Mouse (Mus musculus) limb, embryonic 14.5 days (tissue): ENCODE results near the gene Ppp1cc. TPM values are rescaled to one million over a fixed set of nuclear protein-coding genes. Genes with fewer than 3 reads are reported as not detected.
"Not testable (repeated sequence)": the region's sequence is repeated elsewhere in the genome, so short reads cannot be mapped to it uniquely, and the experiment has no call there.

Experiments used
- ATAC-seq: fragments of 200-750 bp; cut with Nextera tagmentation; 2 replicates; pipeline ENCODE4 v1.8.0; 2017; ENCODE audit warnings: low read depth, moderate number of reproducible peaks, moderate TSS enrichment; ENCODE audit not compliant: low FRiP score
- DNase-seq: peaks from one replicate; pipeline ENCODE4 v3.0.0-alpha.2; 2015; ENCODE audit warnings: low spot score
- H3K27ac ChIP-seq: fragments of 300-500 bp; sonication (generic); replicated peaks from 2 replicates; pipeline ENCODE4 v1.5.1; 2014; ENCODE audit warnings: low read depth, mild to moderate bottlenecking, low read length, moderate library complexity, mixed read lengths
- H3K27me3 ChIP-seq: fragments of 300-500 bp; sonication (generic); 2 replicates; pipeline ENCODE4 v1.6.1; 2014; ENCODE audit warnings: low read length, mixed read lengths; ENCODE audit not compliant: control insufficient read depth, insufficient read depth
- H3K36me3 ChIP-seq: fragments of 300-500 bp; sonication (generic); 2 replicates; pipeline ENCODE4 v1.6.1; 2014; ENCODE audit warnings: mild to moderate bottlenecking, low read length, moderate library complexity, mixed read lengths; ENCODE audit not compliant: control insufficient read depth, insufficient read depth
- H3K4me1 ChIP-seq: fragments of 300-500 bp; sonication (generic); 2 replicates; pipeline ENCODE4 v1.6.1; 2014; ENCODE audit warnings: antibody characterized with exemption, low read length, mixed read lengths; ENCODE audit not compliant: control insufficient read depth, insufficient read depth
- H3K4me2 ChIP-seq: fragments of 300-500 bp; sonication (generic); replicated peaks from 2 replicates; pipeline ENCODE4 v1.6.1; 2014; ENCODE audit warnings: low read depth, mild to moderate bottlenecking, low read length, moderate library complexity; ENCODE audit not compliant: severe bottlenecking
- H3K4me3 ChIP-seq: fragments of 300-500 bp; sonication (generic); replicated peaks from 2 replicates; pipeline ENCODE4 v1.5.1; 2014; ENCODE audit warnings: low read length
- H3K9ac ChIP-seq: fragments of 300-500 bp; sonication (generic); 2 replicates; pipeline ENCODE4 v1.6.1; 2014; ENCODE audit warnings: mild to moderate bottlenecking, low read depth, low read length, moderate library complexity; ENCODE audit not compliant: severe bottlenecking
- H3K9me3 ChIP-seq: fragments of 300-500 bp; sonication (generic); 2 replicates; pipeline ENCODE4 v1.6.1; 2016; ENCODE audit warnings: low read length; ENCODE audit not compliant: control insufficient read depth
- POLR2A ChIP-seq: fragments of 200-500 bp; IDR thresholded peaks from 2 replicates; pipeline ENCODE4 v1.8.0; 2012; ENCODE audit warnings: inconsistent platforms, mild to moderate bottlenecking, moderate library complexity, borderline replicate concordance; ENCODE audit not compliant: insufficient read depth, insufficient read length; ENCODE audit errors: extremely low read depth
- WGBS: fragments of 180-500 bp; shearing (Covaris S2); extraction: QIAGEN DNeasy Blood & Tissue Kit; methylation state at CpG from one replicate; pipeline ENCODE4 v1.1.7; 2014; 5-methylcytosine and 5-hydroxymethylcytosine counted together
- polyA plus RNA-seq, 2 experiments: library from polyadenylated mRNA; depleted of rRNA in 1 of 2; stranded (reverse) in 1 of 2; unstranded in 1 of 2; fragments of >200 nt; fragmentation: Nextera tagmentation in 1 of 2; extraction: Ambion mirVana in 1 of 2; gene quantifications; 2 replicates each; pipeline versions ENCODE4 v1.2.1 to v1.2.3; 2012 to 2014

Ppp1cc gene
- polyA plus RNA-seq, 2 experiments = 234 to 275 TPM

GRCm38 (mm10) chr5:122175402-122175801 lies 17.3 kb downstream of the Ppp1cc start:
- Histone ChIP-seq H3K4me1 (no peaks in the 10 kb centered on the region), H3K27ac (no peak overlapping the region), H3K9me3 (no peaks in the 10 kb centered on the region), H3K4me3 (no peak overlapping the region), H3K9ac (no peak overlapping the region), H3K4me2 (no peak overlapping the region), H3K36me3 (peaks cover 63% of the 10 kb centered on the region), H3K27me3 (no peaks in the 10 kb centered on the region)
- 81% methylated on average over 2 of the region's 2 CpGs for WGBS
- DNase-seq = no peak
- TF ChIP-seq POLR2A = no peak
- ATAC-seq = no peak

GRCm38 (mm10) chr5:122175961-122176360 lies 17.9 kb downstream of the Ppp1cc start:
- Histone ChIP-seq H3K4me1 (no peaks in the 10 kb centered on the region), H3K36me3 (peaks cover 57% of the 10 kb centered on the region), H3K27ac (no peak overlapping the region), H3K9me3 (no peaks in the 10 kb centered on the region), H3K9ac (no peak overlapping the region), H3K27me3 (no peaks in the 10 kb centered on the region), H3K4me3 (no peak overlapping the region), H3K4me2 (no peak overlapping the region)
- no peak for TF ChIP-seq POLR2A
- no peak for ATAC-seq
- DNase-seq = no peak
- 92% methylated on average over 7 of the region's 7 CpGs for WGBS

GRCm38 (mm10) chr5:122176398-122176797 lies 18.3 kb downstream of the Ppp1cc start:
- peak; percentile 51 for DNase-seq
- no peak for TF ChIP-seq POLR2A

GRCm38 (mm10) chr5:122179665-122180064 lies 21.6 kb downstream of the Ppp1cc start:
- DNase-seq (no peak), ATAC-seq (0 out of 2 replicates have a peak, but pooled peaks have one; percentile 41)
- WGBS = 41% methylated on average over 6 of the region's 6 CpGs
- H3K4me3 ChIP-seq = no peak overlapping the region
- no peak overlapping the region for H3K4me2 ChIP-seq
- no peak for TF ChIP-seq POLR2A
- H3K9ac ChIP-seq = no peak overlapping the region
- H3K27me3 ChIP-seq = no peaks in the 10 kb centered on the region
- no peaks in the 10 kb centered on the region for H3K9me3 ChIP-seq
- peaks cover 29% of the 10 kb centered on the region for H3K36me3 ChIP-seq
- H3K27ac ChIP-seq = no peak overlapping the region
- no peaks in the 10 kb centered on the region for H3K4me1 ChIP-seq

More at GRCm38 (mm10) chr5:122176398-122176797, 18.3 kb downstream of the Ppp1cc start:
- no peaks in the 10 kb centered on the region for H3K4me1 ChIP-seq
- no peak overlapping the region for H3K27ac ChIP-seq
- no peaks in the 10 kb centered on the region for H3K9me3 ChIP-seq
- H3K9ac ChIP-seq = no peak overlapping the region
- WGBS = 38% methylated on average over 1 of the region's 1 CpGs
- peak; percentile 43 for ATAC-seq
- H3K4me2 ChIP-seq = no peak overlapping the region
- H3K36me3 ChIP-seq = peaks cover 53% of the 10 kb centered on the region
- H3K27me3 ChIP-seq = no peaks in the 10 kb centered on the region
- H3K4me3 ChIP-seq = no peak overlapping the region

GRCm38 (mm10) chr5:122184283-122184806 lies 26.3 kb downstream of the Ppp1cc start:
- no peaks in the 10 kb centered on the region for H3K9me3 ChIP-seq
- DNase-seq (no peak), ATAC-seq (no peak)
- H3K4me1 ChIP-seq = no peaks in the 10 kb centered on the region
- no peak overlapping the region for H3K27ac ChIP-seq
- H3K4me3 ChIP-seq = no peak overlapping the region
- no peak overlapping the region for H3K9ac ChIP-seq
- TF ChIP-seq POLR2A = no peak
- 66% methylated on average over 7 of the region's 7 CpGs for WGBS
- no peaks in the 10 kb centered on the region for H3K27me3 ChIP-seq
- no peak overlapping the region for H3K4me2 ChIP-seq
- H3K36me3 ChIP-seq = no peaks in the 10 kb centered on the region

GRCm38 (mm10) chr5:122184858-122185257 lies 26.8 kb downstream of the Ppp1cc start:
- H3K9ac ChIP-seq, DNase-seq, H3K4me1 ChIP-seq, H3K4me2 ChIP-seq, H3K4me3 ChIP-seq, ATAC-seq, H3K36me3 ChIP-seq, H3K27ac ChIP-seq, H3K9me3 ChIP-seq, H3K27me3 ChIP-seq: not testable (repeated sequence)
- 96% methylated on average over 6 of the region's 6 CpGs for WGBS
